Mouse (Mus musculus) cerebellum, postnatal 4 days (tissue): ENCODE data around the gene Olfr1262.

Experiments
- DNase-seq, 2 experiments: peaks; one replicate each; pipeline ENCODE4 v3.0.0; 2022; ENCODE audit warnings: low spot score in 2 of 2, mixed read lengths in 1 of 2

Gene Olfr1262

DNA sequence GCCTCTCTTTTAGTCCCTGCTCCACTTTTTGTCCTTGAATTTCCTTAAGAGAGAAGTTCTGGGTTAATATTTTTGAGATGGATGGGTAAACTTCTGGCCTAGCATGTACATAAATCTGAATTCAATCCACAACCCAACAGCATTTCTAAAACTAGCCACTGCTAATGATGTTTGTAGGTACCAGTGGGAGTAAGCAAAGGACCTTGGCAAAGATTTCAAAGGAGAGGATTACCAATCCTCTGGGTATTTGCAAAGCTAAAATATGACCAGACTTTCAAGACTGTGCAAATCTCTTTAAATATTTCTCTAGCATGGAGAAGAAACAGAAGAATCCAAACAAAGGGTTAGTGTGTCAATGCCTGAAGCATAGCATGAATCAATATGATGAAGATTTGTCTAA is at the start of gene Olfr1262:
Olfr1262 (plus strand) TSS at position 301 of the 400 bp plus-strand sequence.
- no peak for DNase-seq

DNA sequence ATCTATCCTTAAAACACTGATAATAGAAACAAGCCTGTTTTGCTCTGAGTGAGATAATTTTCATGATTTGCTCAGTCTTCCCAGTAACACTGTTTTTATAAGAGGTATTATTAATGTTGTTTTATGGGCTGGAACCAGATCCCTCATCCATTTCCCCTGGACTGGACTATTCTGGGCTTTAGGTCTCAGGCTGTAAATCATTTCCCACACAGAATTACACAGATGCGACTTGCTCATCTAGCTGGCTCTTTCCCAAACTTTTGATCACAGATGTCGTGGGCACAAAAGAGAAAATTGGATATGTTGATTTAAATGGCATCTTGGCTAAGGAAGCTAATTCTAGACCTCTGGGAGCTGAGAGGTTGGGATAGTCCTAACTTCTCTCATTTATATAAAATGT is 25.8 kb upstream of the Olfr1262 start, which contains the start of gene Olfr1260:
Olfr1260 (plus strand) TSS at position 157 of the 400 bp plus-strand sequence.
- DNase-seq: no peak

DNA sequence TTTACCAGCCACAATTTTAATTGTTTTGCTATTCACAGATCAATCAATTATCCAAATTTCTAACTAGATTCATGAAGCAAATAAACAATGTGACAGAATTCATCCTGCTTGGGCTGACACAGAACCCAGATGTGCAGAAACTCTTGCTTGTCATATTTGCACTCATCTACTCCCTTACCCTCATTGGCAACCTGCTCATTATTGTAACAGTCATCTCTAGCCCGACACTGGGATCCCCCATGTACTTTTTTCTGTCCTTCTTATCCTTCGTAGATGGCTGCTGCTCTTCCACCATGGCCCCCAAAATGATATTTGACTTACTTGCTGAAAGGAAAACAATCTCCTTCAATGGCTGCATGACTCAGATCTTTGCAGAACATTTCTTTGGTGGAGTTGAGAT is 22.2 kb upstream of the Olfr1262 start:
- no peak for DNase-seq

DNA sequence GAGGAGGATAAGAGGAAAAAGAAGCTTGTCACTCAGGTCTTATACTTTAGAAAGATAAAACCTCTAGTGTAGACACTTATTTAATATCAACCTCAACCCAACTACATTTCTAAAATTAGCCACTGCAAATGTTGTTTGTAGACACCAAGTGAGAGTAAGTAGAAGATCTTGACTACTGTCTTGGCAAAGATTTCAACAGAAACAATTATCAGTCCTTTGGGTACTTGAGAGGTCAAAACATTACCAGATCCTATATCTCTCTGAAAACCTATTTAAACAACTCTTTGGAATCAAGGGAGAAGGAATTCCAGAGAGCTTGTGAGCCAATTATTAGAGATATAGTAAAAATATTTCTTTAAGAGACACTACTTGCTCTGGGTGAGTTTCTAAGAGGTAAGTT is 9.0 kb upstream of the Olfr1262 start, which contains the start of gene Olfr1261:
Olfr1261 (plus strand) TSS at position 301 of the 400 bp plus-strand sequence.
- DNase-seq: no peak

DNA sequence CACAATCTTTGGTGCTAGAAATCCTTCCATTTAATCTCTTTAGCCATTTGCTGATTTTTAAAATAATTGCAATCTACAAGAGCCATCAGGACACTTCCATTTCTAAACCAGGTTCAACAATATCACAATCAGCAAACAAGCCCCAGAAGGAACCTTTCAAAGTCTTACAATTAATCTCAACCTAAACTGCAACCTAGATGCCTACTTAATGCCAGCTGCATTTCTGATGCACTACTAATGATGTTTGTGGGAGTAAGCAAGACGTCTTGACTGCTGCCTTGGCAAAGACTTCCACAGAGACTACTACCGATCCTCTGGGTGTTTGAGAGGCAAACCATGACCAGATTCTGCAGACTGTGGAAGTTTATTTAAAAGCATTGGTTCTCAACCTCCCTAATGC is 11.9 kb downstream of the Olfr1262 start, which contains the start of gene Olfr1263:
Olfr1263 (plus strand) TSS at position 301 of the 400 bp plus-strand sequence.
- no peak for DNase-seq

DNA sequence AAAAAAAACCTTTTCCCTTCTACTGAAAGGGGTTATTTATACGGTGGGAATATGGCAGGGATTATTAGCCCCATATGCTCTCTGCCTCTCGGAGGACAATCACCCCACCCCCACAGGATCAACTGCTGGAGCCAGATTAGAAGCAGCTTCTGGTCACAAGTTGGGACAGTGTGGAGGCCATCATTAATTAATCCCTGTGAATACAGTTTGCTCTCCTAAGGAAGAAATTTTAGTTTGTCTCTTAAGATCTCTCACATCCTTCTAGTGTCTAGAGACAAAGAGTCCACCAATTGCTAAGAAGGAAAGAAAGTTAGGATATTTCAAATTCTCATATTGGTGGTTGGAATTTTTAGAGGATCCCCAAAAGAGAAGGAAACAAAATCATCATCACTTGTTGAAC is 25.5 kb downstream of the Olfr1262 start, which contains the start of gene Olfr1264:
Olfr1264 (minus strand) TSS at position 101 of the 400 bp plus-strand sequence.
- DNase-seq: no peak

DNA sequence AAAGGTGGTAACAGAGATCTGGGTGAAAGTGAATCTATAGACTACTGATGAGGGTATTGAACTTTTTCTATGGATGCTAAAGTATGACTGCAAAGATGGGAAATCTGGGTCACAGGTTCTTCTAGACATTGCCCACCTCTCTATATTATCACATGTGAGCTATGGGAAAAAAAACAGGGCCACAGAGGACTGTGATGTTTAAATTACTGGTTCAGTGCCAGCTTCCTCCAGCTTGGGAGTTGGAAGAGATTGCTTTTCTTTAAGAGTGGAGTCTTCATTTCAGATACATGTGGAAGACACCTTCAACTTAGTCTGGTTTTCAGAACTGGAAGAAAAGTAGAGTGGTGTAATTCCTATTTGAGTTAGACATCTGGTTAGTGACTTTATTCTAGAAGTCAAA is 35.1 kb downstream of the Olfr1262 start, which contains the start of gene Olfr1265:
Olfr1265 (plus strand) TSS at position 301 of the 400 bp plus-strand sequence.
- no peak for DNase-seq
